ENCODE assay signal across 13 mouse cellular contexts in genomic region chr7:16908367-16908766, GRCm38 (mm10). TPM values are rescaled to one million over a fixed set of nuclear protein-coding genes. Genes with fewer than 3 reads are reported as not detected.
DNase-seq lines count a peak whose midpoint lies in the region; ATAC-seq and TF ChIP-seq lines count a peak whose summit lies in the region.
"Had no signal": no experiment of that assay in that cellular context is flagged by ENCODE, and none has a peak within 500 bp of the region (broad histone marks: within the 10 kb centered on the region; RNA-seq: fewer than 3 reads in every experiment).

No protein-coding gene starts in this region.

- no peaks in the 10 kb centered on the region for H3K9me3 ChIP-seq in heart, postnatal 0 days (replicated peaks; ENCODE audit: control insufficient read depth, low read length)
- H3K9me3 ChIP-seq in neural tube, embryonic 12.5 days, result no peaks in the 10 kb centered on the region
- no peaks in the 10 kb centered on the region for H3K9me3 ChIP-seq in intestine, postnatal 0 days (ENCODE audit: control insufficient read depth)
- no peaks in the 10 kb centered on the region for H3K9me3 ChIP-seq in stomach, embryonic 15.5 days

- no peaks in the 10 kb centered on the region for H3K36me3 ChIP-seq in heart, postnatal 0 days (replicated peaks; ENCODE audit: control insufficient read depth, insufficient read depth, low read length)
- no peaks in the 10 kb centered on the region for H3K36me3 ChIP-seq in neural tube, embryonic 12.5 days
- H3K36me3 ChIP-seq in intestine, postnatal 0 days (ENCODE audit: control insufficient read depth, insufficient read depth), result no peaks in the 10 kb centered on the region
- no peaks in the 10 kb centered on the region for H3K36me3 ChIP-seq in stomach, embryonic 15.5 days

- TF ChIP-seq CTCF in heart, postnatal 0 days (IDR thresholded peaks at IDR 0.05; ENCODE audit: low read depth), result no peak
- TF ChIP-seq CTCF in intestine, postnatal 0 days (IDR thresholded peaks at IDR 0.05; ENCODE audit: low read depth), result no peak

- TF ChIP-seq EP300 in heart, postnatal 0 days (IDR thresholded peaks at IDR 0.05; ENCODE audit: low read depth), result no peak

- no peak overlapping the region for H3K27ac ChIP-seq in heart, postnatal 0 days (ENCODE audit: low read depth)
- H3K27ac ChIP-seq in neural tube, embryonic 12.5 days, result no peak overlapping the region
- no peak overlapping the region for H3K27ac ChIP-seq in intestine, postnatal 0 days (ENCODE audit: low read depth, low read length)
- no peak overlapping the region for H3K27ac ChIP-seq in stomach, embryonic 15.5 days

- H3K9ac ChIP-seq in heart, postnatal 0 days (replicated peaks; ENCODE audit: low read depth, low read length), result peak overlapping the region; percentile 42; the same call in 1 of the 2 replicates
- H3K9ac ChIP-seq in neural tube, embryonic 12.5 days, result no peak overlapping the region
- no peak overlapping the region for H3K9ac ChIP-seq in intestine, postnatal 0 days (ENCODE audit: low read depth, low read length)
- H3K9ac ChIP-seq in stomach, embryonic 15.5 days, result no peak overlapping the region

- intact Hi-C loops in heart, postnatal 25 days (cut with DNase I), result no loop called here
- intact Hi-C loops in gastrocnemius, postnatal 14 days (cut with DNase I; ENCODE audit: low total_unique reads), result loop anchor here (5.0 kb wide), 1 partner anchor 81 kb away; no protein-coding TSS in a partner anchor

- peaks cover 15% of the 10 kb centered on the region for H3K4me1 ChIP-seq in heart, postnatal 0 days (ENCODE audit: control insufficient read depth, insufficient read depth)
- H3K4me1 ChIP-seq in neural tube, embryonic 12.5 days, result peaks cover 15% of the 10 kb centered on the region
- H3K4me1 ChIP-seq in intestine, postnatal 0 days (replicated peaks; ENCODE audit: control insufficient read depth, insufficient read depth, low read length), result no peaks in the 10 kb centered on the region
- H3K4me1 ChIP-seq in stomach, embryonic 15.5 days, result peaks cover 38% of the 10 kb centered on the region

- no peak overlapping the region for H3K4me3 ChIP-seq in heart, postnatal 0 days (ENCODE audit: low read depth, low read length)
- H3K4me3 ChIP-seq in neural tube, embryonic 12.5 days, result no peak overlapping the region
- H3K4me3 ChIP-seq in intestine, postnatal 0 days (ENCODE audit: low read depth, low read length), result no peak overlapping the region
- H3K4me3 ChIP-seq in stomach, embryonic 15.5 days (replicated peaks), result no peak overlapping the region

- WGBS in heart, postnatal 0 days, result 19% methylated on average over 11 of the region's 11 CpGs
- WGBS in neural tube, embryonic 12.5 days, result 57% methylated on average over 11 of the region's 11 CpGs
- 19% methylated on average over 11 of the region's 11 CpGs for WGBS in intestine, postnatal 0 days
- WGBS in stomach, embryonic 15.5 days, result 30% methylated on average over 11 of the region's 11 CpGs

- H3K4me2 ChIP-seq in heart, postnatal 0 days (ENCODE audit: low read depth, low read length), result peak overlapping the region; percentile 45
- 0 out of 2 replicates have a peak overlapping the region, but pooled peaks have one; percentile 14 for H3K4me2 ChIP-seq in neural tube, embryonic 12.5 days (replicated peaks)
- H3K4me2 ChIP-seq in intestine, postnatal 0 days (replicated peaks; ENCODE audit: low read depth), result peak overlapping the region; percentile 21; the same call in 1 of the 2 replicates
- peak overlapping the region; percentile 11; the same call in 1 of the 2 replicates for H3K4me2 ChIP-seq in stomach, embryonic 15.5 days

- ATAC-seq in heart, postnatal 0 days (ENCODE audit: insufficient read depth, low read depth), result no peak
- ATAC-seq in neural tube, embryonic 12.5 days (ENCODE audit: low FRiP score, low read depth), result no peak
- ATAC-seq in intestine, postnatal 0 days, result no peak
- ATAC-seq in stomach, embryonic 15.5 days (ENCODE audit: insufficient read depth, low FRiP score, low read depth), result no peak

- no peak for DNase-seq in heart, postnatal 0 days (ENCODE audit: low spot score)
- no peak for DNase-seq in heart, postnatal 25 days (ENCODE audit: low spot score)
- DNase-seq in neural tube, embryonic 10.5 days (ENCODE audit: extremely low spot score, low spot score), result no peak
- DNase-seq in adrenal gland, adult 8-10 months, result no peak
- no peak for DNase-seq in gastrocnemius, postnatal 14 days
- DNase-seq: cerebellum, adult 18-20 months; heart, postnatal 4 days; right cerebral cortex, postnatal 14 days had no signal

- peaks cover 19% of the 10 kb centered on the region for H3K27me3 ChIP-seq in heart, postnatal 0 days (ENCODE audit: control insufficient read depth, insufficient read depth, low read length)
- no peaks in the 10 kb centered on the region for H3K27me3 ChIP-seq in neural tube, embryonic 12.5 days (replicated peaks)
- no peaks in the 10 kb centered on the region for H3K27me3 ChIP-seq in intestine, postnatal 0 days (replicated peaks; ENCODE audit: control insufficient read depth, insufficient read depth, low read length)
- H3K27me3 ChIP-seq in stomach, embryonic 15.5 days (replicated peaks), result no peaks in the 10 kb centered on the region

RNA-seq across cellular contexts. Expression of gene Ptgir, which starts 2.1 kb away (rescaled TPM):
- total RNA-seq in heart, postnatal 0 days (2014; rRNA removed; ENCODE audit: low replicate concordance), result 0.58 and 2.3 TPM in 2 replicates
- polyA plus RNA-seq in heart, postnatal 0 days (2015; fragmentation: Nextera tagmentation; extraction: Ambion mirVana), result 1.1 and 1.2 TPM in 2 replicates
- total RNA-seq in heart, postnatal 25 days (2021), result 1 to 10 TPM; 2.1 to 3.1 TPM
- 1.5 and 3.0 TPM in 2 replicates for polyA plus RNA-seq in neural tube, embryonic 12.5 days (2016; fragmentation: Nextera tagmentation; extraction: Ambion mirVana)
- 1.7 and 1.8 TPM in 2 replicates for polyA plus RNA-seq in intestine, postnatal 0 days (2015; fragmentation: Nextera tagmentation; extraction: Ambion mirVana)
- polyA plus RNA-seq in stomach, embryonic 15.5 days (2015; fragmentation: Nextera tagmentation; extraction: Ambion mirVana), result 2.4 and 2.5 TPM in 2 replicates
- 1 to 10 TPM; 2.4 to 3.3 (median 2.6) TPM for total RNA-seq in adrenal gland, adult 8-10 months (2022)
- total RNA-seq in gastrocnemius, postnatal 14 days (2021), result 1 to 10 TPM; 1.6 to 2.6 TPM
- total RNA-seq: layer of hippocampus, postnatal 10 days; megakaryocyte-erythroid progenitor cell, adult 5-6 weeks had no signal

RNA-seq across cellular contexts. Expression of gene Calm3, which starts 15.5 kb away (rescaled TPM):
- total RNA-seq in heart, postnatal 0 days (2014; rRNA removed; ENCODE audit: low replicate concordance), result 342 and 417 TPM in 2 replicates
- polyA plus RNA-seq in heart, postnatal 0 days (2015; fragmentation: Nextera tagmentation; extraction: Ambion mirVana), result 101 and 107 TPM in 2 replicates
- 100 to 1,000 TPM; 196 to 203 TPM for total RNA-seq in heart, postnatal 25 days (2021)
- 213 and 232 TPM in 2 replicates for polyA plus RNA-seq in neural tube, embryonic 12.5 days (2016; fragmentation: Nextera tagmentation; extraction: Ambion mirVana)
- polyA plus RNA-seq in intestine, postnatal 0 days (2015; fragmentation: Nextera tagmentation; extraction: Ambion mirVana), result 236 and 241 TPM in 2 replicates
- 101 and 113 TPM in 2 replicates for polyA plus RNA-seq in stomach, embryonic 15.5 days (2015; fragmentation: Nextera tagmentation; extraction: Ambion mirVana)
- 100 to 1,000 TPM; 278 to 314 (median 294) TPM for total RNA-seq in adrenal gland, adult 8-10 months (2022)
- 100 to 1,000 TPM; 247 to 276 TPM for total RNA-seq in gastrocnemius, postnatal 14 days (2021)

RNA-seq across cellular contexts. Expression of gene Gng8, which starts 16.8 kb away (rescaled TPM):
- total RNA-seq in heart, postnatal 0 days (2014; rRNA removed; ENCODE audit: low replicate concordance), result 0.27 and 4.0 TPM in 2 replicates
- 1.7 and 2.5 TPM in 2 replicates for polyA plus RNA-seq in heart, postnatal 0 days (2015; fragmentation: Nextera tagmentation; extraction: Ambion mirVana)
- under 1 TPM; 0.45 to 0.86 TPM for total RNA-seq in heart, postnatal 25 days (2021)
- polyA plus RNA-seq in neural tube, embryonic 12.5 days (2016; fragmentation: Nextera tagmentation; extraction: Ambion mirVana), result 8.4 and 9.6 TPM in 2 replicates
- 4.7 and 5.3 TPM in 2 replicates for polyA plus RNA-seq in intestine, postnatal 0 days (2015; fragmentation: Nextera tagmentation; extraction: Ambion mirVana)
- 8.9 and 9.8 TPM in 2 replicates for polyA plus RNA-seq in stomach, embryonic 15.5 days (2015; fragmentation: Nextera tagmentation; extraction: Ambion mirVana)
- 1 to 10 TPM in 1 of 4 experiments, under 1 TPM in 1, not detected in 2; 1.00 to 1.0 TPM for total RNA-seq in adrenal gland, adult 8-10 months (2022)
- under 1 TPM; 0.47 to 0.66 TPM for total RNA-seq in gastrocnemius, postnatal 14 days (2021)
- total RNA-seq: megakaryocyte-erythroid progenitor cell, adult 5-6 weeks had no signal

RNA-seq across cellular contexts. Expression of gene Dact3, which starts 33.2 kb away (rescaled TPM):
- total RNA-seq in heart, postnatal 0 days (2014; rRNA removed; ENCODE audit: low replicate concordance), result 63.9 and 69.6 TPM in 2 replicates
- 3.8 TPM in 2 replicates for polyA plus RNA-seq in heart, postnatal 0 days (2015; fragmentation: Nextera tagmentation; extraction: Ambion mirVana)
- 10 to 100 TPM; 15.2 to 17.4 TPM for total RNA-seq in heart, postnatal 25 days (2021)
- 9.0 and 10.2 TPM in 2 replicates for polyA plus RNA-seq in neural tube, embryonic 12.5 days (2016; fragmentation: Nextera tagmentation; extraction: Ambion mirVana)
- 3.4 and 3.7 TPM in 2 replicates for polyA plus RNA-seq in intestine, postnatal 0 days (2015; fragmentation: Nextera tagmentation; extraction: Ambion mirVana)
- 3.9 and 4.6 TPM in 2 replicates for polyA plus RNA-seq in stomach, embryonic 15.5 days (2015; fragmentation: Nextera tagmentation; extraction: Ambion mirVana)
- total RNA-seq in adrenal gland, adult 8-10 months (2022), result 1 to 10 TPM; 4.2 to 5.9 (median 4.6) TPM
- 1 to 10 TPM; 3.9 to 7.1 TPM for total RNA-seq in gastrocnemius, postnatal 14 days (2021)

RNA-seq across cellular contexts. Expression of gene Pnmal2, which starts 36.1 kb away (rescaled TPM):
- total RNA-seq in heart, postnatal 0 days (2014; rRNA removed; ENCODE audit: low replicate concordance), result 2.9 and 4.0 TPM in 2 replicates
- 3.0 and 3.4 TPM in 2 replicates for polyA plus RNA-seq in heart, postnatal 0 days (2015; fragmentation: Nextera tagmentation; extraction: Ambion mirVana)
- 1 to 10 TPM; 3.7 to 4.1 TPM for total RNA-seq in heart, postnatal 25 days (2021)
- 40.2 and 47.5 TPM in 2 replicates for polyA plus RNA-seq in neural tube, embryonic 12.5 days (2016; fragmentation: Nextera tagmentation; extraction: Ambion mirVana)
- 3.3 and 3.6 TPM in 2 replicates for polyA plus RNA-seq in intestine, postnatal 0 days (2015; fragmentation: Nextera tagmentation; extraction: Ambion mirVana)
- 10.2 and 12.7 TPM in 2 replicates for polyA plus RNA-seq in stomach, embryonic 15.5 days (2015; fragmentation: Nextera tagmentation; extraction: Ambion mirVana)
- 10 to 100 TPM; 35.2 to 71.0 (median 48.2) TPM for total RNA-seq in adrenal gland, adult 8-10 months (2022)
- total RNA-seq in gastrocnemius, postnatal 14 days (2021), result 10 to 100 TPM in 1 of 2 experiments, 1 to 10 TPM in 1; 9.2 to 11.8 TPM
- total RNA-seq: megakaryocyte-erythroid progenitor cell, adult 5-6 weeks had no signal
